Mouse (Mus musculus) lung, embryonic 15.5 days (tissue): ENCODE data around the gene Mcrs1. TPM values are rescaled to one million over a fixed set of nuclear protein-coding genes. Genes with fewer than 3 reads are reported as not detected.

Source experiments
- polyA plus RNA-seq: library from polyadenylated mRNA; unstranded; fragments of >200 nt; fragmentation: Nextera tagmentation; extraction: Ambion mirVana; gene quantifications from 2 replicates; pipeline ENCODE4 v1.2.1, GENCODE M21; 2015

Mcrs1 gene
- polyA plus RNA-seq, 1 experiment from 2014 or later: 141 TPM

Other genes with a start within 250 kb of the Mcrs1 start
- 211 and 224 TPM in 2 replicates for gene Tuba1c, start 222.1 kb downstream of the Mcrs1 start, polyA plus RNA-seq
- 3.1 and 6.8 TPM in 2 replicates for gene Prph, start 196.8 kb downstream of the Mcrs1 start, polyA plus RNA-seq
- 35.4 and 41.9 TPM in 2 replicates for gene Troap, start 177.4 kb downstream of the Mcrs1 start, polyA plus RNA-seq
- not detected in 2 replicates for gene C1ql4, start 164.1 kb downstream of the Mcrs1 start, polyA plus RNA-seq
- 1.7 and 1.9 TPM in 2 replicates for gene Dnajc22, start 158.8 kb downstream of the Mcrs1 start, polyA plus RNA-seq
- 37.8 and 38.9 TPM in 2 replicates for gene Spats2, start 126.0 kb downstream of the Mcrs1 start, polyA plus RNA-seq
- 0.65 and 0.79 TPM in 2 replicates for gene Kcnh3, start 27.1 kb downstream of the Mcrs1 start, polyA plus RNA-seq
- 55.1 and 55.3 TPM in 2 replicates for gene Prpf40b, start 43.1 kb upstream of the Mcrs1 start, polyA plus RNA-seq
- 0.05 and 0.35 TPM in 2 replicates for gene Fam186b, start 43.9 kb upstream of the Mcrs1 start, polyA plus RNA-seq
- gene Fmnl3, start 118.5 kb upstream of the Mcrs1 start, polyA plus RNA-seq: 34.5 and 34.9 TPM in 2 replicates
- gene Tmbim6, start 140.9 kb upstream of the Mcrs1 start, polyA plus RNA-seq: 382 and 427 TPM in 2 replicates
- 8.7 and 11.6 TPM in 2 replicates for gene Nckap5l, start 205.8 kb upstream of the Mcrs1 start, polyA plus RNA-seq
- 15.0 and 16.1 TPM in 2 replicates for gene Bcdin3d, start 222.8 kb upstream of the Mcrs1 start, polyA plus RNA-seq